12 mouse cellular contexts compared by ENCODE assay signal in the genomic region with DNA sequence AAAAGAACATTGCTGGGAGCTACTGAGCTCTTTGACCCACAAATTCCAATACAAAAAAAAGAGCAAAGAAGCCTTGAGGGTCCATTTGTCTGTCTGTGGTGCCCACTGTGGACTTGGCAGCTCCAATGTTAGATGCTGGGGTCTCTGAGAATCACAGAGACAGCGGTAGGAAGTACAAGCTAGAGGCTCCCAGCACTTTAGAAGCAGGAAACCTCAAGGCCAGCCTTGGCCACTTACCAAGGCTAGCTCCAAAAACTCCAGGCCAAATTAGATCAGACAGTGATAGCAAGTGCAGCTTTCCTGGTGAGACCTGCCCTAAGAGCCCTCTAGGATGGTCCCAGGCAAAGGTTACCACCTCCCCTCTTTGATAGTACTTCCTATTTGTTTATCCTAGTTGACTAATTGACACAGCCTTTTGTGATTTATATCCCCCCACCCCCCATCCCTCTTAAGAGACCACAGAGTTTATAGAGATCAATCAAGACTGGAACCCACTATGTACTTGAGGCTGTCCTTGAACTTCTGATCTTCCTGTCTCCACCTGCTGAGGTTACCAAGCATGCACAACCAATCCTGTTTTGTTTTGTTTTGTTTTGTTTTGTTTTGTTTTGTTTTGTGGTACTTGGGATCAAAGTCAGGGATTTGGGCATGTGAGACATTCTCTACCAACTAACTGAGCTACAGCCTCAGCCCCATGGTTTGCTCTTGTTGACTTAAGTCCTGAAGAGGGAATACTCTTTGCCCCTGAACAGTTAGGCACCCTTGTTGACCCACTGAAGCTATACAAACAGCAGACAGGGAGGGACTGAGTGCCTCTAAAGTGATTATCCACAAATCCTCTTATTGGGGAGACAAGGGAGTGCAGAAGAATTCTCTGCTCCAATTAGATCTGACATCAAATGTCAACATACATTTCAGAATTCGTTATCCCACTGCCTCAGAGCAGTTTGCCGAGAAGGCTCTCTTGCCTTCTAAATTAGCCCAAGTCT.
DNase-seq lines count a peak whose midpoint lies in the region; ATAC-seq lines count a peak whose summit lies in the region.
"Had no signal": no experiment of that assay in that cellular context is flagged by ENCODE, and none has a peak within 500 bp of the region (broad histone marks: within the 10 kb centered on the region; RNA-seq: fewer than 3 reads in every experiment).

No protein-coding gene starts in this region.

- peaks cover 17% of the 10 kb centered on the region for H3K36me3 ChIP-seq in heart, embryonic 10.5 days
- H3K36me3 ChIP-seq in midbrain, embryonic 14.5 days (ENCODE audit: control insufficient read depth, insufficient read depth, low read length) = no peaks in the 10 kb centered on the region
- no peaks in the 10 kb centered on the region for H3K36me3 ChIP-seq in midbrain, embryonic 13.5 days
- 0 out of 2 replicates have a peak, but pooled peaks cover 4% of the 10 kb centered on the region for H3K36me3 ChIP-seq in intestine, embryonic 14.5 days (ENCODE audit: control insufficient read depth, insufficient read depth, low read length)
- no peaks in the 10 kb centered on the region for H3K36me3 ChIP-seq in stomach, embryonic 15.5 days

- 58% methylated on average over 3 of the region's 3 CpGs for WGBS in heart, embryonic 10.5 days
- 39% methylated on average over 3 of the region's 3 CpGs for WGBS in midbrain, embryonic 14.5 days
- WGBS in midbrain, embryonic 13.5 days = 52% methylated on average over 3 of the region's 3 CpGs
- 59% methylated on average over 3 of the region's 3 CpGs for WGBS in intestine, embryonic 14.5 days
- 60% methylated on average over 3 of the region's 3 CpGs for WGBS in stomach, embryonic 15.5 days

- H3K4me1 ChIP-seq in heart, embryonic 10.5 days = peaks cover 75% of the 10 kb centered on the region
- 0 out of 2 replicates have a peak, but pooled peaks cover 8% of the 10 kb centered on the region for H3K4me1 ChIP-seq in midbrain, embryonic 14.5 days (ENCODE audit: control insufficient read depth, insufficient read depth, low read length)
- peaks cover 5% of the 10 kb centered on the region; the same call in 1 of the 2 replicates for H3K4me1 ChIP-seq in midbrain, embryonic 13.5 days (replicated peaks)
- H3K4me1 ChIP-seq in intestine, embryonic 14.5 days (replicated peaks; ENCODE audit: control insufficient read depth, insufficient read depth, low read length) = peaks cover 24% of the 10 kb centered on the region
- H3K4me1 ChIP-seq in stomach, embryonic 15.5 days = peaks cover 30% of the 10 kb centered on the region
- H3K4me1 ChIP-seq: megakaryocyte, embryonic 14.5 days had no signal

- H3K9ac ChIP-seq in midbrain, embryonic 14.5 days (replicated peaks; ENCODE audit: low read length) = no peak overlapping the region
- no peak overlapping the region for H3K9ac ChIP-seq in midbrain, embryonic 13.5 days (replicated peaks)
- H3K9ac ChIP-seq in intestine, embryonic 14.5 days (ENCODE audit: low read length) = no peak overlapping the region
- H3K9ac ChIP-seq in stomach, embryonic 15.5 days = no peak overlapping the region

- ATAC-seq in midbrain, embryonic 14.5 days (ENCODE audit: low FRiP score, low TSS enrichment) = no peak
- ATAC-seq in midbrain, embryonic 13.5 days = no peak
- ATAC-seq in intestine, embryonic 14.5 days (replicated peaks; ENCODE audit: low FRiP score, low TSS enrichment, low read depth) = no peak; the same call in 1 of the 2 replicates
- ATAC-seq in stomach, embryonic 15.5 days (ENCODE audit: insufficient read depth, low FRiP score, low read depth) = no peak

- no peak for DNase-seq in heart, embryonic 10.5 days (ENCODE audit: low spot score)
- no peak for DNase-seq in heart, adult 18-20 months
- DNase-seq in midbrain, embryonic 14.5 days = peak; percentile 22
- DNase-seq in intestine, embryonic 14.5 days (ENCODE audit: low spot score) = no peak
- DNase-seq in kidney, postnatal 10 days = no peak
- no peak for DNase-seq in right cerebral cortex, adult 2 months (ENCODE audit: low spot score in 2 of 2)
- DNase-seq: cerebellum, adult 9-10 months; kidney, adult 11 months had no signal

- peak overlapping the region; percentile 4; the same call in 1 of the 2 replicates for H3K4me3 ChIP-seq in heart, embryonic 10.5 days
- H3K4me3 ChIP-seq in midbrain, embryonic 14.5 days (replicated peaks; ENCODE audit: low read depth, low read length) = no peak overlapping the region
- no peak overlapping the region for H3K4me3 ChIP-seq in midbrain, embryonic 13.5 days (replicated peaks)
- H3K4me3 ChIP-seq in intestine, embryonic 14.5 days (ENCODE audit: low read depth, low read length) = no peak overlapping the region
- no peak overlapping the region for H3K4me3 ChIP-seq in stomach, embryonic 15.5 days (replicated peaks)
- H3K4me3 ChIP-seq: megakaryocyte, embryonic 14.5 days had no signal

- peak overlapping the region; percentile 81 for H3K27ac ChIP-seq in heart, embryonic 10.5 days
- no peak overlapping the region for H3K27ac ChIP-seq in midbrain, embryonic 14.5 days (replicated peaks; ENCODE audit: low read depth, low read length)
- no peak overlapping the region for H3K27ac ChIP-seq in midbrain, embryonic 13.5 days
- peak overlapping the region; percentile 87 for H3K27ac ChIP-seq in intestine, embryonic 14.5 days (ENCODE audit: low read depth)
- peak overlapping the region; percentile 87 for H3K27ac ChIP-seq in stomach, embryonic 15.5 days

- H3K27me3 ChIP-seq in heart, embryonic 10.5 days (ENCODE audit: insufficient read depth, poor library complexity, severe bottlenecking) = no peaks in the 10 kb centered on the region
- H3K27me3 ChIP-seq in midbrain, embryonic 14.5 days (ENCODE audit: control insufficient read depth, insufficient read depth, low read length) = no peaks in the 10 kb centered on the region
- H3K27me3 ChIP-seq in midbrain, embryonic 13.5 days = no peaks in the 10 kb centered on the region
- no peaks in the 10 kb centered on the region for H3K27me3 ChIP-seq in intestine, embryonic 14.5 days (replicated peaks; ENCODE audit: control insufficient read depth, insufficient read depth, low read length)
- H3K27me3 ChIP-seq in stomach, embryonic 15.5 days (replicated peaks) = no peaks in the 10 kb centered on the region
- H3K27me3 ChIP-seq: CH12.LX had no signal

- no peak overlapping the region for H3K4me2 ChIP-seq in midbrain, embryonic 14.5 days (ENCODE audit: low read length)
- no peak overlapping the region for H3K4me2 ChIP-seq in midbrain, embryonic 13.5 days (replicated peaks)
- peak overlapping the region; percentile 22; the same call in 1 of the 2 replicates for H3K4me2 ChIP-seq in intestine, embryonic 14.5 days (ENCODE audit: low read length)
- H3K4me2 ChIP-seq in stomach, embryonic 15.5 days = peak overlapping the region; percentile 15

- H3K9me3 ChIP-seq in heart, embryonic 10.5 days = no peaks in the 10 kb centered on the region; the same call in 1 of the 2 replicates
- H3K9me3 ChIP-seq in midbrain, embryonic 14.5 days (ENCODE audit: control insufficient read depth, low read length) = no peaks in the 10 kb centered on the region
- no peaks in the 10 kb centered on the region for H3K9me3 ChIP-seq in midbrain, embryonic 13.5 days
- no peaks in the 10 kb centered on the region for H3K9me3 ChIP-seq in intestine, embryonic 14.5 days (ENCODE audit: control insufficient read depth, low read length)
- no peaks in the 10 kb centered on the region for H3K9me3 ChIP-seq in stomach, embryonic 15.5 days

Comparison
In these comparisons a context has a peak if more than half of its experiments do, and no peak if none do; other contexts are left out.
1. H3K27ac ChIP-seq: peak in heart, embryonic 10.5 days (single experiment), intestine, embryonic 14.5 days (single experiment) and stomach, embryonic 15.5 days (single experiment); none in midbrain, embryonic 14.5 days (single experiment) and midbrain, embryonic 13.5 days (single experiment).
2. H3K4me2 ChIP-seq: peak in intestine, embryonic 14.5 days (single experiment) and stomach, embryonic 15.5 days (single experiment); none in midbrain, embryonic 14.5 days (single experiment) and midbrain, embryonic 13.5 days (single experiment).